Mouse (Mus musculus): ENCODE data around the gene Slit3.

- no peak for TF ChIP-seq CTCF (IDR thresholded peaks at IDR 0.05 in 2 of 3, conservative IDR thresholded peaks at IDR 0.05 in 1 of 3; ENCODE audit: control insufficient read depth in 1 of 3, insufficient read depth in 1 of 3, low read depth in 2 of 3, low read length in 3 of 3, poor library complexity in 1 of 3, severe bottlenecking in 1 of 3)
- no peak for TF ChIP-seq EP300 (IDR thresholded peaks at IDR 0.05; ENCODE audit: low read depth in 1 of 2, low read length in 2 of 2)
- TF ChIP-seq MEF2A (IDR thresholded peaks at IDR 0.05; ENCODE audit: extremely low read depth, insufficient replicate concordance, low read depth, low read length, poor library complexity, severe bottlenecking) = no peak
- TF ChIP-seq POLR2A (IDR thresholded peaks at IDR 0.05; ENCODE audit: control insufficient read depth in 1 of 2, insufficient read depth in 1 of 2, low read depth in 1 of 2, low read length in 2 of 2, poor library complexity in 1 of 2) = no peak
- no peak for TF ChIP-seq SMC3 (IDR thresholded peaks at IDR 0.05; ENCODE audit: low read depth, low read length)
- TF ChIP-seq E2F4 (IDR thresholded peaks at IDR 0.05; ENCODE audit: borderline replicate concordance, low read depth, low read length) = no peak
- no peak for TF ChIP-seq HCFC1 (IDR thresholded peaks at IDR 0.05; ENCODE audit: low read depth, low read length)
- no peak for TF ChIP-seq MYC (IDR thresholded peaks at IDR 0.05; ENCODE audit: low read depth, low read length)
- no peak for TF ChIP-seq ZNF384 (IDR thresholded peaks at IDR 0.05; ENCODE audit: low read depth, low read length)
Measured at GRCm38 (mm10) chr11:35257351-35257750, 136.3 kb downstream of the Slit3 start.

Measured in MEL (cell line).